Mouse (Mus musculus) heart, embryonic 11.5 days (tissue): ENCODE results near the gene Ppp1r14a. TPM values are rescaled to one million over a fixed set of nuclear protein-coding genes. Genes with fewer than 3 reads are reported as not detected.

Source experiments
- ATAC-seq: fragments of 200-750 bp; cut with Nextera tagmentation; replicated peaks from 2 replicates; pipeline ENCODE4 v1.8.0; 2017; ENCODE audit warnings: moderate library complexity; ENCODE audit not compliant: insufficient number of reproducible peaks, low FRiP score, low TSS enrichment
- H3K27ac ChIP-seq: fragments of 300-500 bp; sonication (generic); 2 replicates; pipeline ENCODE4 v1.5.1; 2014; ENCODE audit warnings: mild to moderate bottlenecking, low read depth, low read length
- H3K27me3 ChIP-seq: fragments of 300-500 bp; sonication (generic); 2 replicates; pipeline ENCODE4 v1.6.1; 2014; ENCODE audit warnings: mild to moderate bottlenecking, low read length, mixed read lengths; ENCODE audit not compliant: control insufficient read depth, insufficient read depth
- H3K36me3 ChIP-seq: fragments of 300-500 bp; sonication (generic); 2 replicates; pipeline ENCODE4 v1.6.1; 2014; ENCODE audit warnings: mild to moderate bottlenecking, low read length, moderate library complexity, mixed read lengths; ENCODE audit not compliant: control insufficient read depth, insufficient read depth
- H3K4me1 ChIP-seq: fragments of 300-500 bp; sonication (generic); 2 replicates; pipeline ENCODE4 v1.6.1; 2014; ENCODE audit warnings: low read length; ENCODE audit not compliant: control insufficient read depth, insufficient read depth
- H3K4me2 ChIP-seq: fragments of 300-500 bp; sonication (generic); 2 replicates; pipeline ENCODE4 v1.6.1; 2014; ENCODE audit warnings: mild to moderate bottlenecking, moderate library complexity
- H3K4me3 ChIP-seq: fragments of 300-500 bp; sonication (generic); 2 replicates; pipeline ENCODE4 v1.5.1; 2014; ENCODE audit warnings: low read depth, low read length
- H3K9ac ChIP-seq: fragments of 300-500 bp; sonication (generic); 2 replicates; pipeline ENCODE4 v1.6.1; 2014; ENCODE audit warnings: mild to moderate bottlenecking, low read depth, low read length, moderate library complexity
- H3K9me3 ChIP-seq: fragments of 300-500 bp; sonication (generic); replicated peaks from 2 replicates; pipeline ENCODE4 v1.6.1; 2016; ENCODE audit warnings: low read length; ENCODE audit not compliant: control insufficient read depth
- WGBS: fragments of 180-500 bp; shearing (Covaris S2); extraction: QIAGEN DNeasy Blood & Tissue Kit; methylation state at CpG from one replicate; pipeline ENCODE4 v1.1.7; 2014; ENCODE audit not compliant: insufficient replicate concordance; 5-methylcytosine and 5-hydroxymethylcytosine counted together
- polyA plus RNA-seq: library from polyadenylated mRNA; unstranded; fragments of >200 nt; fragmentation: Nextera tagmentation; extraction: Ambion mirVana; gene quantifications from 2 replicates; pipeline ENCODE4 v1.2.1, GENCODE M21; 2014

The Ppp1r14a gene
- polyA plus RNA-seq, 1 experiment from 2014 or later = 9.4 TPM

- 9% methylated on average over 21 of the region's 21 CpGs for WGBS
- no peaks in the 10 kb centered on the region for H3K9me3 ChIP-seq
- H3K36me3 ChIP-seq = no peaks in the 10 kb centered on the region
- H3K4me3 ChIP-seq = peak overlapping the region; percentile 59
- H3K4me2 ChIP-seq = peak overlapping the region; percentile 100
- peak overlapping the region; percentile 77 for H3K9ac ChIP-seq
- H3K27me3 ChIP-seq = peaks cover 38% of the 10 kb centered on the region
- 0 out of 2 replicates have a peak, but pooled peaks have one; percentile 27 for ATAC-seq
- H3K4me1 ChIP-seq = peaks cover 22% of the 10 kb centered on the region
- no peak overlapping the region for H3K27ac ChIP-seq
Observed at GRCm38 (mm10) chr7:29282074-29282554, 7.0 kb upstream of the Ppp1r14a start.

GRCm38 (mm10) chr7:29283876-29284275, 5.2 kb upstream of the Ppp1r14a start:
- no peaks in the 10 kb centered on the region for H3K9me3 ChIP-seq
- WGBS = 78% methylated on average over 4 of the region's 4 CpGs
- no peak overlapping the region for H3K27ac ChIP-seq
- H3K4me1 ChIP-seq = peaks cover 22% of the 10 kb centered on the region
- no peak overlapping the region for H3K4me2 ChIP-seq
- peaks cover 49% of the 10 kb centered on the region for H3K27me3 ChIP-seq
- no peak overlapping the region for H3K9ac ChIP-seq
- H3K4me3 ChIP-seq = no peak overlapping the region
- no peak for ATAC-seq
- H3K36me3 ChIP-seq = no peaks in the 10 kb centered on the region

- Histone ChIP-seq H3K4me2 (no peak overlapping the region), H3K27ac (no peak overlapping the region), H3K9me3 (no peaks in the 10 kb centered on the region), H3K36me3 (no peaks in the 10 kb centered on the region), H3K9ac (no peak overlapping the region), H3K27me3 (peaks cover 49% of the 10 kb centered on the region), H3K4me3 (no peak overlapping the region), H3K4me1 (peaks cover 23% of the 10 kb centered on the region)
- 84% methylated on average over 6 of the region's 6 CpGs for WGBS
- no peak for ATAC-seq
Observed at GRCm38 (mm10) chr7:29284523-29284922, 4.6 kb upstream of the Ppp1r14a start.

- 88% methylated on average over 7 of the region's 7 CpGs for WGBS
- H3K36me3 ChIP-seq = no peaks in the 10 kb centered on the region
- no peaks in the 10 kb centered on the region for H3K9me3 ChIP-seq
- no peak overlapping the region for H3K27ac ChIP-seq
- no peak overlapping the region for H3K9ac ChIP-seq
- H3K27me3 ChIP-seq = peaks cover 39% of the 10 kb centered on the region
- H3K4me2 ChIP-seq = no peak overlapping the region
- peaks cover 18% of the 10 kb centered on the region for H3K4me1 ChIP-seq
- no peak for ATAC-seq
- H3K4me3 ChIP-seq = no peak overlapping the region
Observed at GRCm38 (mm10) chr7:29287481-29287880, 1.6 kb upstream of the Ppp1r14a start.

- H3K4me1 ChIP-seq = peaks cover 24% of the 10 kb centered on the region
- H3K9me3 ChIP-seq = no peaks in the 10 kb centered on the region
- H3K27ac ChIP-seq = no peak overlapping the region
- H3K4me2 ChIP-seq = no peak overlapping the region
- no peak overlapping the region for H3K9ac ChIP-seq
- H3K36me3 ChIP-seq = no peaks in the 10 kb centered on the region
- no peak for ATAC-seq
- H3K27me3 ChIP-seq = peaks cover 36% of the 10 kb centered on the region
- no peak overlapping the region for H3K4me3 ChIP-seq
- WGBS = 94% methylated on average over 2 of the region's 2 CpGs
Observed at GRCm38 (mm10) chr7:29288079-29288478, 1.0 kb upstream of the Ppp1r14a start.

- H3K27ac ChIP-seq = no peak overlapping the region
- H3K9me3 ChIP-seq = no peaks in the 10 kb centered on the region
- WGBS = 73% methylated on average over 6 of the region's 6 CpGs
- peak overlapping the region; percentile 59 for H3K4me3 ChIP-seq
- no peak for ATAC-seq
- H3K27me3 ChIP-seq = peaks cover 32% of the 10 kb centered on the region
- H3K36me3 ChIP-seq = no peaks in the 10 kb centered on the region
- peak overlapping the region; percentile 90 for H3K4me2 ChIP-seq
- no peak overlapping the region for H3K9ac ChIP-seq
- peaks cover 29% of the 10 kb centered on the region for H3K4me1 ChIP-seq
Observed at GRCm38 (mm10) chr7:29289856-29290255, 748 bp downstream of the Ppp1r14a start.

GRCm38 (mm10) chr7:29290691-29291485, 1.8 kb downstream of the Ppp1r14a start:
- WGBS = 49% methylated on average over 11 of the region's 11 CpGs
- Histone ChIP-seq H3K36me3 (no peaks in the 10 kb centered on the region), H3K4me2 (no peak overlapping the region), H3K9ac (0 out of 2 replicates have a peak overlapping the region, but pooled peaks have one; percentile 5), H3K4me3 (no peak overlapping the region), H3K27ac (no peak overlapping the region), H3K4me1 (peaks cover 29% of the 10 kb centered on the region), H3K9me3 (no peaks in the 10 kb centered on the region), H3K27me3 (peaks cover 28% of the 10 kb centered on the region)
- ATAC-seq = no peak

GRCm38 (mm10) chr7:29291616-29292457, 2.7 kb downstream of the Ppp1r14a start:
- H3K36me3 ChIP-seq = no peaks in the 10 kb centered on the region
- no peak for ATAC-seq
- 0 out of 2 replicates have a peak overlapping the region, but pooled peaks have one; percentile 59 for H3K27ac ChIP-seq
- peaks cover 26% of the 10 kb centered on the region for H3K27me3 ChIP-seq
- 33% methylated on average over 5 of the region's 7 CpGs for WGBS
- peaks cover 29% of the 10 kb centered on the region for H3K4me1 ChIP-seq
- peak overlapping the region; percentile 27; the same call in 1 of the 2 replicates for H3K4me2 ChIP-seq
- 0 out of 2 replicates have a peak overlapping the region, but pooled peaks have one; percentile 17 for H3K9ac ChIP-seq
- no peaks in the 10 kb centered on the region for H3K9me3 ChIP-seq
- no peak overlapping the region for H3K4me3 ChIP-seq
